Mouse (Mus musculus) cerebellum, adult 9-10 months (tissue): Measurements from ENCODE around the gene Gm8300.
"Not testable (repeated sequence)": the region's sequence is repeated elsewhere in the genome, so short reads cannot be mapped to it uniquely, and the experiment has no call there.

Experiments
- DNase-seq: peaks from one replicate; pipeline ENCODE4 v3.0.0; 2022

The Gm8300 gene

DNA sequence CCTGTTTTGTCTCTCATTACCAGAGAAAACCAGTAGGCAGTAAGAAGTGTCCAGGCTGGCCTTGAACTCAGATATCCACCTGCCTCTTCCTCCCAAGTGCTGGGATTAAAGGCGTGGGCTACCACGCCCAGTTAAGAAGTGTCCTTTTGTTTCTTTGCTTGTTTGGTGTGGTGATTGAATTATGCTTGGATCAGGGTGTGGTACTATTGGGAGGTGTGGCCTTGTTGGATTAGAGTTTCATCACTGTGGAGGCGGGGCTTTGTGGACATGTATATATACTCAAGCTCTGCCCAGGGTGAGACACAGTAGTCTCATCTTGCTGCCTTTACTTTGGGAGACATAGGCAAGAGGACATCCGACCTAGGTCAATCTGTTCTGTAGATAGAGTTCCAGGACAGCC is at the start of gene Gm8300:
Gene Gm8300 (plus strand): TSS at position 301 of the 400 bp plus-strand sequence.
- not testable (repeated sequence) for DNase-seq

DNA sequence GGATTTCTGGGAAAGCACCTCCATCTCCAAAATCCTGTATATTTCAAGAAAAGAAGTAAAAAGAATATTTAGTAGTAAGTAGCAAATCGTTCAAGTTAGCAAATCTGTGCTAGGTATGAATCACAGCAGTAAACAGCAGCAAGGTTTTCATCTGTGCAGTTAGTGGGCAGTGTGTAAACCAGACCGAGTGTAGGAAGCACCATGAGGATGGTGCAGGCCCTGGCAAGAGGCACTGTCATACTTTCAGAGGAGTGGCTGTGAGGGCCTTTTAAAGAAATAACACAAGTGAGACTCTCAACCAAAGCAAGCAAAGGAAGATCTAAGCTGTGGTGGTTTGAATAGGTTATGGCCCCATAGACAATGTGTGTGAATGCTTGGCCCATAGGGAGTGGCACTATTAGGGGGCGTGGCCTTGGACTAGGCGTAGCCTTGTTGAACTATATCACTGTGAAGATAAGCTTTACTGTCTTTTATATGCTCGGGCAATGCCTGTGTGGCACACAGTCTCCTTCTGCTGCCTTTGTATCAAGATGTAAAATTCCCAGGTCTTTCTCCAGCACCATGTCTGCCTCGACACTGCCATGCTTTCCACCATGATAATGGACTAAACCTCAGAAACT is 49.3 kb upstream of the Gm8300 start:
- DNase-seq, result no peak

DNA sequence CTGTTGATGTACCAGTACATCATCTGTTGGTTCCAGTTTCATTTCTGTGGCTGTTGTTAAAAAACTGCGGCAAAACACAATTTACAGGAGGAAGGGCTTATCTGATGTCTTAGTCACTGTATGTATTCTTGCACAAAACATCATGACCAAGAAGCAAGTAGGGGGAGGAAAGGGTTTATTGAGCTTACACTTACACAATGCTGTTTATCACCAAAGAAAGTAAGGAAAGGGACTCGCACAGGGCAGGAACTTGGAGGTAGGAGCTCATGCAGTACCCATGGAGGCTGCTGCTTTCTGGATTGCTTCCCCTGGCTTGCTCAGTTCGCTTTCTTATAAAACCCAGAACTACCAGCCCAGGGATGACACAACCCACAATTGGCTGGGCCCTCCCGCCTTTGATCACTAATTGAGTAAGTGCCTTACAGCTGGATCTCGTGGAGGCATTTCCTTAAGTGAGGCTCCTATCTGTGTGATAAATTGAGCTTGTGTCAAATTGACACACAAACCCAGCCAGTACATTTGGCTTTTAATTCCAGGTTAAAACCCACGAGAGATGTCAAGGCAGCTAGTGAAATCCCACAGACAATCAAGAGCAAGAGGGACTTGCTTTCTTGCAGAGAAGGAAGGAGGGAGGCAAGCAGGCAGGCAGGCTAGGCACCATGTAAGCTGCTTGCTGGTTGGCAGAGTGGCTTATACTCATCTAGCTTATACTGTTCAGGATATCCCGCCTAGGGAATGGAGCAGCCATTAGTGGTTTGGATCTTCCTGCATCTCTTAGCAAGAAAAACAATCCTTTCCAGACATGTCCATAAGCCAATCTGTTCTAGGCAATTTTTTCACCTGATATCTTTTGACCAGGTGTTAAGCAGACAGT is 43.6 kb upstream of the Gm8300 start:
- DNase-seq, result no peak

DNA sequence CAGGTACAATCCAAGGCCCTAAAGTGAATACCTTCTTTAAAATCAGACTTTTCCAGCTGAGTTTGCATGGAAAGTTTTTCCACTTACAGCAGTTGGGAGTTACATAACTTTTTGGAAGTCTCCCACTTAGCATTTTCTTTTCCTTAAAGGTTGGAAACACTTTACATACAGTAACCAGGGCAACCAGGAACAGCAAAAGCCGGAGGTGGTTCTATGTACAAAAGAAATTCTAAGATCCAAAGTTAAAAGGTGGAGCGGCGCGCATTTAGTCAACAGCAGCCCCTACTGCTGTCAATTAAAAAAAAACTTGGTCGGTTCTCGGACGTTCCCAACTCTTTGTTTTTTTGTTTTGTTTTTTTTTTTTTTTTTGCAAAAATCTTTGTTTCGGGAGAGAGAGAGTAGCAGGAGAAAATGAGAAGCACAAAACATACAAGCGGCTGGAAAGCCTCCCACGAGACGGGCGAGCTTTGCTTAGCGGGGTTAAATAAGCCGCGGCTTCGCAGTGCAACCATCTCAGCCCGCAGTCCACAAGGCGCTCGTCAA is 42.6 kb upstream of the Gm8300 start:
- DNase-seq, result peak; percentile 47

DNA sequence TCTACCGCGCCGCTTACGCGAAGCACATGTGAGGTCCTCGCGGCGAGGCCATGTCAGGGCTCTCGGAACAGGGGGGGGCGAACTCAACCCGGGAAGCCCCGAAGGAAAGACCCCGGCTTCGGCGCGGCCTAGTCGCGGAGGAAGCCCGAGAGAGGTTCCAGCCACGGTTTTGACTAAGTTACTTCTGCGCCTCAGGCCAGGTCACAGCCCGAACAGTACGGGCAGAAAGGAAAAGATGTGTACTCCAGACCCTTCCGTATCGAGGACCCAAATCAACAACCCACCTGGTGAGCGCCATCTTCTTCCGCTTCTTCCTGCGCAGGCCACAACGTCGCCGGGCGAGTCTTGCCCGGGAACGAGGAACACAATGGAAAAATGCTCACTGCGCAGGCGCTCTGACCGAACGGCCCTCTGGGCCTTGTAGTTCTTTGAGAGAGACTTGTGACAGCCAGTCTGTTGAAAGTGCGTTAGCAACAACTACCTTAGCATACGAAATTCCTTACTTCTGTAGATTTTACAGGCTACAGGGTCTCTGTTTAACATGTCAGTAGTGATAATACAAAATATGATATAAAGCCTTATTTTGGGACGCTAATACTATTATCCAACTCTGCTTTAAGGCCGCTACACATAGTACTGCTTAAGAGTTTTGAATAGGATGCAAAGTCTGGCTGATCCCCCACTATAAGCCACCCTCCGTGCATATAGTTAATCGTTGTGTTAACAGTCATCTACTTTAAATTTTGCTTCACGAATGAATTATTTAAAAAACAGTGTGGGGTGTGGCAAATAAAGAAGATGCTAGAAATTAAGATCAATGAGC is 41.9 kb upstream of the Gm8300 start, which contains the start of gene Snw1:
Gene Snw1 (minus strand): TSS at position 311 of the 823 bp plus-strand sequence.
- peak; percentile 95 for DNase-seq

DNA sequence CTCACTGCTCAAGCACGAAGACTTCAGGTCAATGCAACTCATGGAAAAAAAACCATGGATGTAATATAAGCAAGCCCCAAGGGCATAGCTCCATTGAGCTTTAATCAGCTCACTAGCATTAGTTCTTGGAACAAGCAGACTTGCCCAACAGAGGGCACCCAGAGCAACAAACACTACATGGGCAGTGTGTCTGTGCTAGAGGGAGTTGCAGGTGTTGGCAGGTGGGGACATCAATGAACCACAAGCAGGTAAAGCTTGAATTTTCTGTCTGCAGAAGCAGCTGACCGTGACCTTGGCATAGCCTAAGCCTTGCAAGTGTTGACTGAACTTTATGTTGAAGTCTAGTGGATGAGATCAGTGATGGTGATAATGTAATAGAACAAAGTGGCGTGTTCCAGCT is 39.4 kb upstream of the Gm8300 start:
- DNase-seq, result no peak

DNA sequence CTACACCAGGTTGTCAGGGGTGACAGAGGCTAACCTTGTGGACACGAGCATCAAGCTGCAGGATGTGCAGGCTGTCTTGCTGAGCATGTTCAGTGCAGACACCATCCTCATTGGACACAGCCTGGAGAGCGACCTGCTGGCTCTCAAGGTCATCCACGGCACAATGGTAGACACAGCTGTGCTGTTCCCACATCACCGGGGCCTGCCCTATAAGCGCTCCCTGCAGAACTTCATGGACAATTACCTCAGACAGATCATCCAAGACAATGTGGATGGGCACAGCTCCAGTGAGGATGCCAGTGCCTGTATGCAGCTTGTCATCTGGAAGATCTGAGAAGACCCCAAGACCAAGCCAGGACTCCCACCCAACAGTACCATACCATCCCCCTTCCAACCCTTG is 31.6 kb upstream of the Gm8300 start:
- not testable (repeated sequence) for DNase-seq

DNA sequence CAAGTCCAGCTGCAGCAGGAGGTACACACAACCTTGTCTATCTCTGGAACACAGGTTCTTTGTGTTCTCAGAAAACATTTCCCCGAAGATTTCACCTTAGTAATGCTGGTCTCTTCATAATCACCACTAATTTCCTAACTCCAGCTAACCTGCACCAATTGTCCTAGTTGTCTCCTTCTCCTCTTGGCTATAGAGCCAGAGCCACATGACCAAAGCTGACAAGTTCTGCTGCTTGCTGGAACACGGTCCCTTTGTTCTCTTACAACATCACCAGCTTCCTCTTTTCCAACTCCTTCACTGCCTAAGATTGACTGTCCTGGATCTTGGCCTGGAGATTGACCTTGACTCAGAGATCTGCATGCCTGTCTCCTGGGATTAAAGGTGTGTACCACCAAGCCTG is 25.4 kb upstream of the Gm8300 start:
- DNase-seq, result not testable (repeated sequence)

DNA sequence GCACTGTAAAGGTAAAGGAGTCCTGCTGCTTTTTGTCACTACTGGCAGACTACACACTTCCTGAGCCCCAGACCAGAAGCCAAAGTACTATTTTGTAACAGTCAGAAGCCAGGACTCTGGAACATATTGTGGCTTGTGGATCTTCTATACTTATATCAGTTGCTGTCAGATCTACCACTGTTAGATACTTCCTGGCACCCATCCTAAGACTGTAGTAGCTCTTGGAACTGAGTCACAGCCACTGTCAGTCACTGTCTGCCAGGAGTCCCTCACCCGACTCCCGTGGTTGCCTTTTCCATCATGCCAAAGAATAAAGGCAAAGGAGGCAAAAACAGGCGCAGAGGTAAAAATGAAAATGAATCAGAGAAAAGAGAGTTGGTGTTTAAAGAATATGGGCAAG is 19.7 kb upstream of the Gm8300 start, which contains the start of gene Gm5788:
Gene Gm5788 (plus strand): TSS at position 301 of the 400 bp plus-strand sequence.
- DNase-seq, result not testable (repeated sequence)

DNA sequence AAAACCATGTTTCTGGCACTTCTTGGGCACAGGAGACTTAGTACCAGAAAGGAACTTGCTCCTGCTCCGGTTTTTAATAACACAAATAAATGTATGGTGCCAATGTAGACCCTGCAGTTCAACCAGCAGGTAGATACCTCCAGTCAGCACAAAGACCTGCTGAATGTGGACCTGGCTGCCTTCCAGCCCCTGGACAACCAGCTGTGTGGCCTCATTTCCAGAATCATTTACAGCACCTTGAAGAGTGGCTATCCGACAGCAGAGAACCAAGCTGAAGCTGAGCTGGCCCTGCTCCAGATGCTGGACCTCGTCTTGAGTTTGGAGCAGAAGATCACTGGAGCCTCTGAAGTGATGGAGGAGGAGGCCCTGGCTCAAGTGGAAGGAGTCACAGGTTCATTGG is 5.5 kb downstream of the Gm8300 start:
- not testable (repeated sequence) for DNase-seq

DNA sequence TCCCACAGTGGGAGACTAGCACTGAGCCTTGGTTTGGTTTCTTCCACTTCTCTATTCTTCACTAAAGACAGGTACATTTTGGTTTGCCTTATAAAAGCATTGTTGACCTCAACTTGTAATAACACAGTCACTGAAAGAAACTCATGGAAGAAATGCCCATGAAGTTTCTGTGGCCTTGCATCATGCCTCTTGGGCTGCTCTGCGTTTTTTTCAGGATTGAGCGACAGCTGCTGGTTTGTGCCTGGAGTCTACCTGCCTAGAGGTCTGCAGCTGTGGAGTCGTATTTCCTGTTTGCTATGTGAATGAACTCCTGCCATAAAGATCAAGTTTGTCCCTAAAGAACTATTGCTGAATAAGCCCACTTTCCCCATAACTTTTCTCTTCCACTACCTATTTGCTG is 29.8 kb downstream of the Gm8300 start:
- no peak for DNase-seq

DNA sequence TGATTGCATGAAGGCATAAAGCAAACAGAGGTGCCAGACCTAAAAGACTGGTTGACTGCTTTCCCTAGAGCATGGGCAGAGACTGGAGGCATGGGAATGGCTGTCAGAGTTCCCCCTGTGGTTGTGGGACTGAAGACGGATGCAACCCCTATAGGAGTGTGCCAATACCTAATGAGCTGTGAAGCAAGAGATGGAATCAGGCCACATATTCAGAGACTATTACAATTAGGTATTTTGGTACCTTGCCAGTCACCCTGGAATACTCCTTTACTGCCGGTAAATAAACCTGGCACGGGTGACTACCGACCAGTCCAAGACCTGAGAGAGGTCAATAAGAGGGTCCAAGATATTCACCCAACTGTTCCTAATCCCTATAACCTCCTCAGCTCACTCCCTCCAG is 36.5 kb downstream of the Gm8300 start:
- not testable (repeated sequence) for DNase-seq
